Mouse (Mus musculus) embryonic facial prominence, embryonic 12.5 days (tissue): ENCODE results near the gene Frs2. TPM values are rescaled to one million over a fixed set of nuclear protein-coding genes. Genes with fewer than 3 reads are reported as not detected.

Experiments
- ATAC-seq: fragments of 200-750 bp; cut with Nextera tagmentation; 2 replicates; pipeline ENCODE4 v1.8.0; 2017; ENCODE audit not compliant: insufficient number of reproducible peaks, insufficient read depth, low FRiP score, low TSS enrichment
- H3K27ac ChIP-seq: fragments of 300-500 bp; sonication (generic); 2 replicates; pipeline ENCODE4 v1.5.1; 2016; ENCODE audit warnings: mild to moderate bottlenecking
- H3K27me3 ChIP-seq: fragments of 300-500 bp; sonication (generic); 2 replicates; pipeline ENCODE4 v1.6.1; 2016; ENCODE audit warnings: mild to moderate bottlenecking, moderate library complexity
- H3K36me3 ChIP-seq: fragments of 300-500 bp; sonication (generic); 2 replicates; pipeline ENCODE4 v1.6.1; 2016; ENCODE audit warnings: mild to moderate bottlenecking
- H3K4me1 ChIP-seq: fragments of 300-500 bp; sonication (generic); 2 replicates; pipeline ENCODE4 v1.6.1; 2016
- H3K4me2 ChIP-seq: fragments of 300-500 bp; sonication (generic); replicated peaks from 2 replicates; pipeline ENCODE4 v1.6.1; 2016; ENCODE audit warnings: mild to moderate bottlenecking, moderate library complexity
- H3K4me3 ChIP-seq: fragments of 300-500 bp; sonication (generic); 2 replicates; pipeline ENCODE4 v1.5.1; 2016; ENCODE audit warnings: mild to moderate bottlenecking
- H3K9ac ChIP-seq: fragments of 300-500 bp; sonication (generic); 2 replicates; pipeline ENCODE4 v1.6.1; 2016; ENCODE audit warnings: mild to moderate bottlenecking, moderate library complexity
- H3K9me3 ChIP-seq: fragments of 300-500 bp; sonication (generic); 2 replicates; pipeline ENCODE4 v1.6.1; 2016; ENCODE audit warnings: mild to moderate bottlenecking, moderate library complexity
- WGBS: fragments of 180-500 bp; shearing (Covaris S2); methylation state at CpG from one replicate; pipeline ENCODE4 v1.1.7; 2016; 5-methylcytosine and 5-hydroxymethylcytosine counted together
- polyA plus RNA-seq: library from polyadenylated mRNA; unstranded; fragments of >200 nt; fragmentation: Nextera tagmentation; extraction: Ambion mirVana; gene quantifications from 2 replicates; pipeline ENCODE4 v1.2.1, GENCODE M21; 2016

Frs2 gene
- polyA plus RNA-seq, 1 experiment from 2014 or later, result 24.4 TPM

DNA sequence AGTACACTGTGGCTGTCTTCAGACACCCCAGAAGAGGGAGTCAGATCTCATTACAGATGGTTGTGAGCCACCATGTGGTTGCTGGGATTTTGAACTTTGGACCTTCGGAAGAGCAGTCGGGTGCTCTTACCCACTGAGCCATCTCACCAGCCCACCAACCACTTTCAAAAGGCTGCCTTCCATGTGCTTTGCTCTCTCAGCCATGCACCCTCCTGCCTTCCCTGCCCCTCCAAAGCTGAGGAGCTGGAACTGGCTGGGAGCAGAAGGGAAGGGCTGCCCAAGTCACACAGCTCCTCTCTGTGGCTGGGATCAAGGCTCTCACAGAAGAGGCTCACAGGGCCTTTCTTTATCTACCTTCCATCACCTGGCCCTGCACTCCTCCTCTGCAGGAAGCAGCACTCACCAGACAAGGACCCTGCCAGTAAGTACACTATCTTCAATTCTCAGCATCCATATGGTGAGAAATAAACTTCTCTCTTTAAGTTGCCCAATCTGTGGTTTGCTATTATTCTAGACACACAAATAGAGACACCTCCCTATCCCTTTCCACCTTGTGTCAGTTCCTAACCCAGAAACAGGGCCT is 51.1 kb downstream of the Frs2 start:
- Histone ChIP-seq H3K9ac (no peak overlapping the region), H3K4me1 (peaks cover 2% of the 10 kb centered on the region; the same call in 1 of the 2 replicates), H3K4me3 (no peak overlapping the region), H3K4me2 (no peak overlapping the region), H3K9me3 (no peaks in the 10 kb centered on the region), H3K27ac (no peak overlapping the region), H3K36me3 (0 out of 2 replicates have a peak, but pooled peaks cover 4% of the 10 kb centered on the region), H3K27me3 (no peaks in the 10 kb centered on the region)
- no peak for ATAC-seq
- WGBS, result 75% methylated on average over 2 of the region's 2 CpGs

DNA sequence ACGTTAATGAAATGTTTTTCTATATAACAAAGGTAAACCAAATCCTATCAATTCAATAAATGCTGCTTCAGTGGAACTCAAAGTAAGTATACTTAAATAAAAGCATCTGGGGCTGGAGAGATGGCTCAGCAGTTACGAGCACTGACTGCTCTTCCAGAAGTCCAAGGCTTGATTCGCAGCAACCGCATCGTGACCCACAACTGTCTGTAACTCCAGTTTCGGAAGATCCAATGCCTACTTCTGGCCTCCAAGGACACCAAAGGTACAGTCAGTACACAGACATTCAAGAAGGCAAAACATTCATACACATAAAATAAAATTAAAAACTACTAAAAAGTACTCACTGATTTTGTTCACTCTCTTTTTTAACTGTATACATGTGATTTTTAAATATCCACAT is 52.2 kb downstream of the Frs2 start:
- Histone ChIP-seq H3K9me3 (no peaks in the 10 kb centered on the region), H3K9ac (no peak overlapping the region), H3K27ac (no peak overlapping the region), H3K4me2 (no peak overlapping the region), H3K4me3 (no peak overlapping the region), H3K36me3 (0 out of 2 replicates have a peak, but pooled peaks cover 4% of the 10 kb centered on the region), H3K4me1 (peaks cover 2% of the 10 kb centered on the region; the same call in 1 of the 2 replicates), H3K27me3 (no peaks in the 10 kb centered on the region)
- ATAC-seq, result no peak
- WGBS, result 90% methylated on average over 6 of the region's 6 CpGs

DNA sequence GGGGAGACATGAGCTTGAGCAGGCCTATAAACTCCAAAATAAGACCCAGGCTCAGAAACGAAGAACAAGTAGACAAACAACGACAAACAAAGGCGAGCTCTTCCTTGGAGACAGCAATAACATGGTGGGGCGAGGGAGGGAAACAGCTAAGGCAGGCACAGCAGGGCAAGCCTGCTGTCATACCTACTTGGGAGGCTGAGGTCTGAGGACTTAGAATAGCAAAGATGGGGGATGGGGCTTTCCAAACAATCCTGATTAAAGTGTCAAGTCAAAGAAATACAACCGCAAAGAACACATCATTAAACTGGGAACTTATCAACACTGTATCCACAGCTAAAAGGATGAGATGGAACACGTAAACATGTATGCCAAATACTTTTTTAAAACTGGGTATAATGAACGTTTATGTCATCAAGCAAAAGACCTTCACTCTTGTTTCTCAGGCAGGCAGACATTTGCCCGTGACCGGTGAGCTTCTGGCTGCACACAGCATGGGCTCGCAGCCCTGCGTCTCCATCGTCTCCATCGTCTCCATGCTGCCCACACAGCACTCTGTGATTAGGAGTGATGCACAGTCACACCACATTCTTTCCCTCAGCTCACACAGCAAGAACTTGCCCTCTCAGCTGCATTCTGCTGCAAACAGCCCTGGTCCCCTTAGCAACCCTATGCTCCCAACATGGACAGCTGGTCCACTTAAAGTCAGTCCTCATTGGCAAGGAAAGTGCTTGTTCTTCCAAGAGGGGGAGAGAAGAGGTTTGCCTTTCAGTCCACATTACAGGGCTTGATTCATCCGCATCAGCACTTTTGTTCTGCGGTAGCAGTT is 53.6 kb downstream of the Frs2 start:
- ATAC-seq, result no peak; the same call in 1 of the 2 replicates
- Histone ChIP-seq H3K36me3 (0 out of 2 replicates have a peak, but pooled peaks cover 4% of the 10 kb centered on the region), H3K9me3 (no peaks in the 10 kb centered on the region), H3K4me2 (no peak overlapping the region), H3K4me1 (peaks cover 2% of the 10 kb centered on the region; the same call in 1 of the 2 replicates), H3K9ac (no peak overlapping the region), H3K4me3 (no peak overlapping the region), H3K27ac (no peak overlapping the region), H3K27me3 (no peaks in the 10 kb centered on the region)
- 68% methylated on average over 15 of the region's 15 CpGs for WGBS

DNA sequence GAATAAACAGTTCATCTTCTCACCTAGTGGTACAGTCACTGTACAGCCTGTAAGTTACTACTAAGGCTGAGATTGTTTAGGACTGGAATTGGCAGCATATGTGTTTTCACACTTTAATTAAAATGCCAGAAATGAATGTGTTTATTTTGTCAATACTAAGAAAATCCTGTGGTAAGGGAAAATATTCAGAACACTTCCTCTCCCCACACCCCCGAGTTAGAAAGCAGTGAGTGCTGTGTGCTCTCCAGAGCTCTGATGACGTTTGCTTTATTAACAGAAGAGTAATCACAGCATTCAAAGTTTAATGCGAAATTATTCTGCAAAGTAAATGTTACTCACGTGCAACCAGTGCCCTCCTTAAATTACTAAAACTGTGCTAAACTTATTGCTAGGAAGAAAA is 58.7 kb downstream of the Frs2 start:
- Histone ChIP-seq H3K9ac (no peak overlapping the region), H3K9me3 (no peaks in the 10 kb centered on the region), H3K4me2 (no peak overlapping the region), H3K27ac (no peak overlapping the region), H3K4me1 (no peaks in the 10 kb centered on the region), H3K36me3 (peaks cover 14% of the 10 kb centered on the region; the same call in 1 of the 2 replicates), H3K27me3 (no peaks in the 10 kb centered on the region), H3K4me3 (no peak overlapping the region)
- ATAC-seq, result no peak
- WGBS, result 69% methylated on average over 4 of the region's 4 CpGs

DNA sequence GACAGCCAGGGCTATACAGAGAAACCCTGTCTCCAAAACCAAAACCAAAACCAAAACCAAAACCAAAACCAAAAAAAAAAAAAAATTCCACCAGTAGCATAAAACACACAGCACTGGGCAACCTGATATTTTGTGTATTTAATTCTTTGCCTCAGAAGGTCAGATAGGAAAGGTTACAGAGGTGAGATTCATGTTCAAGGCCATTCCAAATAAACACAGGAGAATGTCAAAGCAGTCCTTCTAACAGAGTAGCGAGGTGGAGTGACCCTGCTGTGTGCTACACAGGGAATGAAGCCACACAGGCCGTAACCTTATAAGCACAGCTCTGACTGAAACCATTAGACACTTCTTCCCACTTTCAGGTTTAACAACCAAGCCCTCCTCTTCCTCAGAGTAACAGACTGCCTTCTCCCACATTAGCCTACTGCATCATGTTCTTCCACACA is 66.4 kb downstream of the Frs2 start:
- Histone ChIP-seq H3K4me1 (no peaks in the 10 kb centered on the region), H3K9ac (no peak overlapping the region), H3K9me3 (no peaks in the 10 kb centered on the region), H3K4me2 (no peak overlapping the region), H3K27me3 (no peaks in the 10 kb centered on the region), H3K36me3 (peaks cover 50% of the 10 kb centered on the region), H3K4me3 (no peak overlapping the region), H3K27ac (no peak overlapping the region)
- WGBS, result 78% methylated on average over 2 of the region's 2 CpGs
- no peak for ATAC-seq

DNA sequence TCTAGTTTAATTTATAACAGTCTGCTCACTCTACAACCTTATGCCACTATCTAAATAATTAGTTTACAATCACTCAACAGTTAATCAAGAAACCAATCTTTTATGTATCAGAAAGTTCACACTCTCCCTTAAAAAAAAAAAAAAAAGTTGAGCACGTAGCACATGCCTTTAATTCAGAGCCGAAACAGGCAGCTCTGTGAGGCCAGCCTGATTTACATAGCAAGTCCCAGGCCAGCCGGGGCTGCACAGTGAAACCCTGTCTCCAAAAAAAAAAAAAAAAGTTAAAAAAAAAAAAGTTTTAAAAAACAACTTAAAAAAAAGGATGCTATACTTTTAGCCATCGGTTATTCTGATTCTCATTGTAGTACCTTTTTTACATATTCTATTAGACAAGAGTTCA is 67.0 kb downstream of the Frs2 start:
- Histone ChIP-seq H3K27me3 (no peaks in the 10 kb centered on the region), H3K36me3 (peaks cover 56% of the 10 kb centered on the region), H3K9me3 (no peaks in the 10 kb centered on the region), H3K4me3 (no peak overlapping the region), H3K4me2 (no peak overlapping the region), H3K4me1 (no peaks in the 10 kb centered on the region), H3K9ac (no peak overlapping the region), H3K27ac (no peak overlapping the region)
- ATAC-seq, result no peak
- 78% methylated on average over 4 of the region's 4 CpGs for WGBS

DNA sequence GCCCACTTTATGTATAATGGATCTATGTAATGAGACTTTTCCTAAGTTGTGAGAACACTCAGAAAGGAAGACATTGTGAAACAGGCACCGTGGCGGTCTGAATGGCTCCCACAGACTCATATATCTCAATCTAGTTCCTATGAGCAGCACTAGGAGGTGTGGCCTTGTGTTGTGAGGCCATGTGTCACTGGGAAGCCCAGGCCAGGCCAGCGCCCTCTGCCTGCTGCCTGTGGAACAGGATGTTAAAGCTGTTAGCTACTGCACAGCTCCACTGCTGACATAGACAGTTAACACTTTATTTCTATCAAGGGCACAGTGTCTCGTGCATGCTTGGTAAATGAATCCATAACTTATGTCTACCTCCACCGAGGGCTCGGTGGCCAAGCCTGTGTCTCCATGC is 70.0 kb downstream of the Frs2 start:
- Histone ChIP-seq H3K4me1 (no peaks in the 10 kb centered on the region), H3K36me3 (peaks cover 65% of the 10 kb centered on the region), H3K4me2 (no peak overlapping the region), H3K27ac (no peak overlapping the region), H3K4me3 (no peak overlapping the region), H3K9me3 (no peaks in the 10 kb centered on the region), H3K27me3 (no peaks in the 10 kb centered on the region), H3K9ac (no peak overlapping the region)
- no peak for ATAC-seq
- WGBS, result 85% methylated on average over 6 of the region's 6 CpGs

DNA sequence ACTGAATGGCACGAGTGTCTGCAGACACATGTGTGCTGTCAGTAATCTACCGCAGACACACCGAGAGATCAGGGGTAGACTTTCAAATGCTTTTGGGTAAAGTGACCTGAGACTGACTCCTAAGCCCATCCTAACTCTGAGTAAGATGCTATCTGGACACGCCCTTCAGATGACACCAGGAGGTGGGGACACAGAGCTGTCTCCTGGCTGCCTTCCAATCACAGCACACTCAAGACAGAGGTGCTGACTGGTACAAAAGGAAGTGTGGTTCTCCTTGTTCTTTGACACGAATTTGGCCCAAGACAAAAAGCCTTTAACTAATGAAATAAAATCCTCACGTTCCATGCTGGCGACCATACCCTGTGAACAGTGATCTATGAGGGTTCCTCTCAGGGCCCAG is 75.2 kb downstream of the Frs2 start:
- H3K4me1 ChIP-seq, result no peaks in the 10 kb centered on the region
- ATAC-seq, result no peak
- H3K27ac ChIP-seq, result no peak overlapping the region
- no peaks in the 10 kb centered on the region for H3K9me3 ChIP-seq
- WGBS, result 89% methylated on average over 7 of the region's 7 CpGs
- no peak overlapping the region for H3K4me3 ChIP-seq
- no peak overlapping the region for H3K9ac ChIP-seq
- peaks cover 58% of the 10 kb centered on the region for H3K36me3 ChIP-seq
- H3K4me2 ChIP-seq, result no peak overlapping the region
- no peaks in the 10 kb centered on the region for H3K27me3 ChIP-seq

DNA sequence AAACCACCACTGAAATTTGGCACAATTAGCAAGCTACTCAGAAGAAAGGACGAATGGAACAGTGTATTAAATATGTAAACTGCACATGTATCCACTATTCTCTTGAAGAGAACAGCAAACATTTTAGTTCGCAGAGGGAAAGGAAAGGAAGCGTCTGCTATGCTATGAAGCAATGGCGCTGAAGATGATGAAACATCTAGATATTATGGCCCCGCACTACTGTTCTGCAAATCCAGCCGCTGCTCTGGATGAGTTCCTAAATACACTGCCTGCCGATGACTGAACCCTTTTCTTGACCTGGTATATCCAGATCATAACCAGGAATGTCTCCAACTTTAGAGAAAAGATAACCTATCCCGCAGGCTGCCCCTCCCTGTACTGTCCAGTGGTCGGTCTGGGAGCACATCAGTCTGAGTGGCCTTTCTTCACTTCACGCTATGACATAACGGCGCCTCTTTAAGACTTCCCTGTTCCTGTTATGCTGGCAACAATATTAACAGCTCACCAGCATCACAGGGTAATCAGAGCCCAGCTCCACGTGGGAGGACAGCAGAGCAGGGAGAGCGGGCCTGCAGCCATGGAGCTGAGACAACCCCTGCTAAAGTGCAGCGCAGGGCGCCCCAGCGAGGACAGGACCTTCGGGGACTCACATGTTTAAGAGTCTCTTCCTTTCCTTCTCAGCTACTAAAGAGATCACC is 76.0 kb downstream of the Frs2 start:
- no peaks in the 10 kb centered on the region for H3K4me1 ChIP-seq
- H3K4me3 ChIP-seq, result no peak overlapping the region
- no peak for ATAC-seq
- H3K27ac ChIP-seq, result no peak overlapping the region
- no peak overlapping the region for H3K4me2 ChIP-seq
- no peaks in the 10 kb centered on the region for H3K27me3 ChIP-seq
- H3K9me3 ChIP-seq, result no peaks in the 10 kb centered on the region
- no peak overlapping the region for H3K9ac ChIP-seq
- peaks cover 50% of the 10 kb centered on the region for H3K36me3 ChIP-seq
- 93% methylated on average over 18 of the region's 18 CpGs for WGBS

DNA sequence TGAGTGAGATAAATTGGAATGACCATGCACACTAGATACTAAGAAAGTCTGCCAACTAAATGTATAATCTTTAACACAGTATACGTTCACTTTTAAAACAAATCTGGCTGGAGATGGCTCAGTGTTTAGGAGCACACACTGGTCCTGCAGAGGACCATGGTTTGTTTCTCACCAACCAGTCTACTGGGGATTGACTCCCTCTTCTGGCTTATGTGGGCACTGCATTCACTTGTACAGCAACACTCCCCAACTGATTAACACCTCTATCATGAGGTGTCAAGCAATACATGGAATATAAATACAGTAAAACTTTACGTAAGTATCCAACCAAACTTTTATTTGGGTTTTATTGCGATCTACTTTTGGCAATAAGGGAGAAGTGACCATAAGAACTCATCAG is 79.2 kb downstream of the Frs2 start:
- Histone ChIP-seq H3K4me1 (no peaks in the 10 kb centered on the region), H3K4me3 (no peak overlapping the region), H3K27me3 (no peaks in the 10 kb centered on the region), H3K36me3 (peaks cover 28% of the 10 kb centered on the region), H3K9me3 (no peaks in the 10 kb centered on the region), H3K9ac (no peak overlapping the region), H3K4me2 (no peak overlapping the region), H3K27ac (no peak overlapping the region)
- ATAC-seq, result no peak
- 96% methylated on average over 3 of the region's 3 CpGs for WGBS

DNA sequence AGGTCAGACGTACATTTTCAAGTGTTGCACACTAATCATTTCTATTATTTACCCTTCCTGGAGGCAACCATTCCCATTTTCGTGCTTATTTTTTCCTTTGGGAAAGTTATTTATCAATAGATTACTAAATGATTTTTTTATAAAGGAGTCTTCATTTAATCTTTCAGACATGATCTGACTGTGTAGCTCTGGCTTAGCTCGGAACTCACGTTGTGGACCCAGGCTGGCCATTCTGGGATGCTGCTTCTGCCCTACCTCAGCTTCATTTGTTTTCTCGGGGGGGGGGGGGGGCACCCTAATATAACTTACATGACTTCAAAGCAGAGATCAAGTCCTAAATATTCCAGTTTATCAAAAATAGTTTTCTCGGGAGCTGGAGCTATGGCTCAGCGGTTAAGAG is 84.3 kb downstream of the Frs2 start:
- H3K27me3 ChIP-seq, result no peaks in the 10 kb centered on the region
- WGBS, result 7% methylated on average over 7 of the region's 7 CpGs
- peak overlapping the region; percentile 86 for H3K27ac ChIP-seq
- peaks cover 31% of the 10 kb centered on the region for H3K36me3 ChIP-seq
- 0 out of 2 replicates have a peak, but pooled peaks cover 2% of the 10 kb centered on the region for H3K4me1 ChIP-seq
- peak overlapping the region; percentile 25; the same call in 1 of the 2 replicates for H3K9ac ChIP-seq
- peak overlapping the region; percentile 76 for H3K4me2 ChIP-seq
- peak overlapping the region; percentile 96 for H3K4me3 ChIP-seq
- H3K9me3 ChIP-seq, result no peaks in the 10 kb centered on the region
- ATAC-seq, result no peak
